Mouse (Mus musculus) embryonic facial prominence, embryonic 12.5 days (tissue): ENCODE measurements around the gene Actrt2. TPM values are rescaled to one million over a fixed set of nuclear protein-coding genes. Genes with fewer than 3 reads are reported as not detected.

Source experiments
- ATAC-seq: fragments of 200-750 bp; cut with Nextera tagmentation; 2 replicates; pipeline ENCODE4 v1.8.0; 2017; ENCODE audit not compliant: insufficient number of reproducible peaks, insufficient read depth, low FRiP score, low TSS enrichment
- H3K27ac ChIP-seq: fragments of 300-500 bp; sonication (generic); 2 replicates; pipeline ENCODE4 v1.5.1; 2016; ENCODE audit warnings: mild to moderate bottlenecking
- H3K27me3 ChIP-seq: fragments of 300-500 bp; sonication (generic); 2 replicates; pipeline ENCODE4 v1.6.1; 2016; ENCODE audit warnings: mild to moderate bottlenecking, moderate library complexity
- H3K36me3 ChIP-seq: fragments of 300-500 bp; sonication (generic); 2 replicates; pipeline ENCODE4 v1.6.1; 2016; ENCODE audit warnings: mild to moderate bottlenecking
- H3K4me1 ChIP-seq: fragments of 300-500 bp; sonication (generic); 2 replicates; pipeline ENCODE4 v1.6.1; 2016
- H3K4me2 ChIP-seq: fragments of 300-500 bp; sonication (generic); replicated peaks from 2 replicates; pipeline ENCODE4 v1.6.1; 2016; ENCODE audit warnings: mild to moderate bottlenecking, moderate library complexity
- H3K4me3 ChIP-seq: fragments of 300-500 bp; sonication (generic); 2 replicates; pipeline ENCODE4 v1.5.1; 2016; ENCODE audit warnings: mild to moderate bottlenecking
- H3K9ac ChIP-seq: fragments of 300-500 bp; sonication (generic); 2 replicates; pipeline ENCODE4 v1.6.1; 2016; ENCODE audit warnings: mild to moderate bottlenecking, moderate library complexity
- H3K9me3 ChIP-seq: fragments of 300-500 bp; sonication (generic); 2 replicates; pipeline ENCODE4 v1.6.1; 2016; ENCODE audit warnings: mild to moderate bottlenecking, moderate library complexity
- WGBS: fragments of 180-500 bp; shearing (Covaris S2); methylation state at CpG from one replicate; pipeline ENCODE4 v1.1.7; 2016; 5-methylcytosine and 5-hydroxymethylcytosine counted together
- polyA plus RNA-seq: library from polyadenylated mRNA; unstranded; fragments of >200 nt; fragmentation: Nextera tagmentation; extraction: Ambion mirVana; gene quantifications from 2 replicates; pipeline ENCODE4 v1.2.1, GENCODE M21; 2016

The Actrt2 gene
- polyA plus RNA-seq, 1 experiment from 2014 or later: not detected

GRCm38 (mm10) chr4:154652494-154652893 is 15.2 kb downstream of the Actrt2 start:
- H3K36me3 ChIP-seq: no peaks in the 10 kb centered on the region
- H3K4me2 ChIP-seq: no peak overlapping the region
- no peak overlapping the region for H3K27ac ChIP-seq
- 3% methylated on average over 5 of the region's 5 CpGs for WGBS
- H3K9ac ChIP-seq: no peak overlapping the region
- H3K9me3 ChIP-seq: no peaks in the 10 kb centered on the region
- peak; percentile 23; the same call in 1 of the 2 replicates for ATAC-seq
- H3K4me3 ChIP-seq: no peak overlapping the region
- H3K4me1 ChIP-seq: peaks cover 13% of the 10 kb centered on the region; the same call in 1 of the 2 replicates
- no peaks in the 10 kb centered on the region for H3K27me3 ChIP-seq

- WGBS: 75% methylated on average over 19 of the region's 19 CpGs
- Histone ChIP-seq H3K9me3 (no peaks in the 10 kb centered on the region), H3K4me2 (no peak overlapping the region), H3K4me3 (no peak overlapping the region), H3K36me3 (no peaks in the 10 kb centered on the region), H3K27me3 (peaks cover 5% of the 10 kb centered on the region; the same call in 1 of the 2 replicates), H3K27ac (no peak overlapping the region), H3K9ac (no peak overlapping the region), H3K4me1 (peaks cover 13% of the 10 kb centered on the region; the same call in 1 of the 2 replicates)
- no peak for ATAC-seq
Observed at GRCm38 (mm10) chr4:154649083-154649747, 18.5 kb downstream of the Actrt2 start.

DNA sequence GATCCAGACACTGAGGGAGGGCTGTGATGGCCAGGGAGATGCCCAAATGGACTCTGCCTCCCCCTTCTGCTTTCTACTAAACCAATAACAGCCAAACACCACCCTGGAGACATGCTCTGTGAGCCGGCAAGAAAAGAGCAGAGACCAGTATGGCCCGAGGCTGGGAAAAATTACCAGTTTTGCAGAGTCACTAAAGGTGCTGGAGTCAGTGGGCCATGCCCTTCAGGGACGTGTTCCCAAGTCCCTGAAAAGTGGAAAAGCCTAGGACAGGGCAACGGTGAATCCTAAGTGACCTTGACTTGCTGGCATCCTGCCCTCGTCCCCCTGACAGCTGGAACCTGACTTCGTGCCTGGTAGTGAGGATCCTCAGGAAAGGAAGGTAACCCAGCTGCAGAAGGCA is 25.2 kb downstream of the Actrt2 start:
- no peaks in the 10 kb centered on the region for H3K9me3 ChIP-seq
- 10% methylated on average over 6 of the region's 6 CpGs for WGBS
- H3K27ac ChIP-seq: no peak overlapping the region
- H3K4me1 ChIP-seq: peaks cover 47% of the 10 kb centered on the region
- H3K27me3 ChIP-seq: peaks cover 61% of the 10 kb centered on the region
- H3K9ac ChIP-seq: no peak overlapping the region
- no peak overlapping the region for H3K4me3 ChIP-seq
- no peak overlapping the region for H3K4me2 ChIP-seq
- H3K36me3 ChIP-seq: no peaks in the 10 kb centered on the region
- no peak for ATAC-seq

DNA sequence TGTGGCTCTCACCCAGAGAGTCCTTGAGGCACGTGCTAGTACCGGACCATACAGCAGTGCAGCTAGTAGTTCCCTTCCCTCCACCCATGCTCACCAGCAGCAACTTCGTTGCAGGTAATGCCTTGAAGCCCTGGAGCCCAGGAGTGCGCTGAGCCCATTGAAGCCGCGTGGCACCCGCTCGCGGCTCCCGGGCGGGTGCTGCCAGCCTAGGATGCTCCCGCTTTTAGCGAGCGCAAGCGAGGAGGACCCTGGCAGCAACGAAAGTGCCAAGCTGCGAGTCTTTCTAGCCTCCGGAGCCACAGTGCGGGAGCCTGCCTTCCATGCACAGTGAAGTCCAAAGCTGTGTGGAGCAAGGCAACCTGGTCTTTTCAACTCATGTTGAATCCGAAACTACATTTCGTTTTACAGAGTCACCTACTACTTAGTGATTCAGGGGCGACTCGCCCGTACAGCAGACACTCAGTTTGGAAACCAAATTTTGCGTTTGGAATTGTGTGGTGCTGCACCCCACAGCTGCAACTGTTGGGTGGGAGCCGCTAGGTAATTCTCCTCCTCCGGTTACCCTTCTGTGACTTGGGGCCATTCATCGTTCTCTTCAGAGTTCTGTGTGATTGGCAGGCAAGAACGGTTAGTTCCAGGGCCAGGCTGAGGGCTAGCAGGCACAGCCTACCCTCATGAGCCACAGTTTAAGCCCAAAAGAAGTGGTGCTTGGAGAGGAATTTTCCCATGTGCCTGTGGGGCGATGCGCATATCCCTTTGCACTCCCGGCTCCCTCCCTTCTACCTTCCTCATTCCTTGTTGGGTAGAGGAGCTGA is 26.2 kb downstream of the Actrt2 start:
- H3K9me3 ChIP-seq: no peaks in the 10 kb centered on the region
- H3K4me1 ChIP-seq: peaks cover 51% of the 10 kb centered on the region
- peaks cover 62% of the 10 kb centered on the region for H3K27me3 ChIP-seq
- no peak overlapping the region for H3K27ac ChIP-seq
- H3K9ac ChIP-seq: peak overlapping the region; percentile 28; the same call in 1 of the 2 replicates
- 3% methylated on average over 32 of the region's 32 CpGs for WGBS
- no peaks in the 10 kb centered on the region for H3K36me3 ChIP-seq
- ATAC-seq: no peak
- peak overlapping the region; percentile 10; the same call in 1 of the 2 replicates for H3K4me3 ChIP-seq
- peak overlapping the region; percentile 85 for H3K4me2 ChIP-seq

GRCm38 (mm10) chr4:154640443-154641295 is 27.0 kb downstream of the Actrt2 start:
- peaks cover 62% of the 10 kb centered on the region for H3K27me3 ChIP-seq
- H3K4me3 ChIP-seq: peak overlapping the region; percentile 77

GRCm38 (mm10) chr4:154639591-154640442 is 27.9 kb downstream of the Actrt2 start:
- no peak for ATAC-seq
- H3K9ac ChIP-seq: peak overlapping the region; percentile 17; the same call in 1 of the 2 replicates
- H3K9me3 ChIP-seq: no peaks in the 10 kb centered on the region
- H3K4me2 ChIP-seq: peak overlapping the region; percentile 85
- H3K4me3 ChIP-seq: peak overlapping the region; percentile 77
- peaks cover 54% of the 10 kb centered on the region for H3K4me1 ChIP-seq
- H3K27ac ChIP-seq: peak overlapping the region; percentile 59
- 11% methylated on average over 13 of the region's 13 CpGs for WGBS
- no peaks in the 10 kb centered on the region for H3K36me3 ChIP-seq
- peaks cover 62% of the 10 kb centered on the region for H3K27me3 ChIP-seq

More at GRCm38 (mm10) chr4:154640443-154641295, 27.0 kb downstream of the Actrt2 start:
- no peak for ATAC-seq
- H3K9me3 ChIP-seq: no peaks in the 10 kb centered on the region
- H3K4me2 ChIP-seq: peak overlapping the region; percentile 85
- peak overlapping the region; percentile 59; the same call in 1 of the 2 replicates for H3K27ac ChIP-seq
- H3K9ac ChIP-seq: peak overlapping the region; percentile 28; the same call in 1 of the 2 replicates
- peaks cover 51% of the 10 kb centered on the region for H3K4me1 ChIP-seq
- no peaks in the 10 kb centered on the region for H3K36me3 ChIP-seq
- 4% methylated on average over 20 of the region's 20 CpGs for WGBS

- H3K27me3 ChIP-seq: peaks cover 60% of the 10 kb centered on the region
- no peaks in the 10 kb centered on the region for H3K9me3 ChIP-seq
- peak overlapping the region; percentile 95 for H3K9ac ChIP-seq
- H3K4me2 ChIP-seq: peak overlapping the region; percentile 85
- peaks cover 59% of the 10 kb centered on the region for H3K4me1 ChIP-seq
- 1% methylated on average over 7 of the region's 7 CpGs for WGBS
- no peaks in the 10 kb centered on the region for H3K36me3 ChIP-seq
- H3K27ac ChIP-seq: peak overlapping the region; percentile 59; the same call in 1 of the 2 replicates
- peak overlapping the region; percentile 77 for H3K4me3 ChIP-seq
- no peak for ATAC-seq
Observed at GRCm38 (mm10) chr4:154639126-154639525, 28.5 kb downstream of the Actrt2 start.

GRCm38 (mm10) chr4:154638320-154638886 is 29.3 kb downstream of the Actrt2 start:
- H3K4me2 ChIP-seq: peak overlapping the region; percentile 85
- H3K9ac ChIP-seq: peak overlapping the region; percentile 95
- no peaks in the 10 kb centered on the region for H3K36me3 ChIP-seq
- peaks cover 60% of the 10 kb centered on the region for H3K4me1 ChIP-seq
- no peak for ATAC-seq
- peaks cover 60% of the 10 kb centered on the region for H3K27me3 ChIP-seq
- H3K4me3 ChIP-seq: peak overlapping the region; percentile 77
- 6% methylated on average over 15 of the region's 15 CpGs for WGBS
- peak overlapping the region; percentile 97 for H3K27ac ChIP-seq
- H3K9me3 ChIP-seq: no peaks in the 10 kb centered on the region

DNA sequence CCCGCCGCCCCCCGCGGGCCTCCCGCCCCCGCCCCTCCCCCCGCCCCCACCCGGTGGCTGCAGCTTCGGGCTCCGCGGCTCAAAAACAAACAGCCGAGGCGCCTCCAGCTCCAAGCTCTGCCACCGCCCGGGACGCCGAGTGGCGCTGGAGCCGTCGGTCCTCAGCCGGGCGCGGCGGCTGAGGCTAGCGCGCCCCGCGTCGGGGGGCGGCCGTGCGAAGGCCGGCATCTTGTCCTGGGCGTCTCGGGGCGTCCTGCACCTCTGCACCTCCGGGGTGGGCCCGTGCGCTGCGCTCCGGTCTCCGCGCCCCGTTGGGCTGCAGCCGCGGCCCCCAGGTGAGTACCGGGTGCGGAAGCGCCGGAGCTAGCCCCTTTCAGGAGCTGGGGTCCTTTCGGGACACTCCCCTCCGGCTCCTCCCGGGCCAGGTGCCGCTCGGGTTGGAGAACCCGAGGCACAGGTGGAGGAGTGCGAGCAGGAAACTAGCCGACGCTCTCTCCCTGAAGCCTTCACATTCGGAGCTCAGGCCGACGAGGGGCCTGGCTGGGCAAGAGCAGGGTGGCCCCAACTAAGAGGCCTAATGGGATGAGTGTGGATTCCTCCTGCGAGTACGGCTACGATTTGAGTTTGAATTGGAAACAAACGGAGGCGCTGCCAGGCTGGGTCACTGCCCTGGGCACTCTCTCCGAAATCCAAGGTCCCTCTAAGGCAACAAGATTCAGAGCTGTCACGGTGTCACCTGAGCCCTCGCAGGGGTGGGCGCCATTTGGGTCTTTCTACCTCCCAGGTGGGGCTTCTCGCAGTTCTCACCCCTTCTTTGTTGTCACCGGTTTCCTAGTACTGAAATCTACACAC is 30.0 kb downstream of the Actrt2 start:
- WGBS: under 1% methylated on average over 65 of the region's 73 CpGs

More for the DNA sequence above, 30.0 kb downstream of the Actrt2 start:
- ATAC-seq: no peak
- Histone ChIP-seq H3K4me1 (peaks cover 61% of the 10 kb centered on the region), H3K4me2 (peak overlapping the region; percentile 85), H3K9ac (peak overlapping the region; percentile 95), H3K36me3 (no peaks in the 10 kb centered on the region), H3K27me3 (peaks cover 60% of the 10 kb centered on the region), H3K4me3 (peak overlapping the region; percentile 77), H3K9me3 (no peaks in the 10 kb centered on the region), H3K27ac (peak overlapping the region; percentile 97)
